Mouse (Mus musculus) cerebellum, adult 2 months (tissue): ENCODE results near the gene Nupr1l.

Experiments used
- CTCF ChIP-seq: fragments of 200-500 bp; IDR thresholded peaks from 2 replicates; pipeline ENCODE4 v1.5.1; 2011; ENCODE audit warnings: low read depth, mild to moderate bottlenecking, control low read depth, low read length, moderate library complexity, borderline replicate concordance; ENCODE audit not compliant: insufficient read depth
- POLR2A ChIP-seq: fragments of 200-500 bp; IDR thresholded peaks from 2 replicates; pipeline ENCODE4 v1.6.1; 2011; ENCODE audit warnings: low read length, control low read depth, borderline replicate concordance; ENCODE audit not compliant: insufficient read depth

- TF ChIP-seq CTCF: no peak
- no peak for TF ChIP-seq POLR2A
Measured at GRCm38 (mm10) chr5:129909147-129909546, 807 bp downstream of the Nupr1l start.
